Mouse (Mus musculus): Measurements from ENCODE around the gene Barx2.

DNA sequence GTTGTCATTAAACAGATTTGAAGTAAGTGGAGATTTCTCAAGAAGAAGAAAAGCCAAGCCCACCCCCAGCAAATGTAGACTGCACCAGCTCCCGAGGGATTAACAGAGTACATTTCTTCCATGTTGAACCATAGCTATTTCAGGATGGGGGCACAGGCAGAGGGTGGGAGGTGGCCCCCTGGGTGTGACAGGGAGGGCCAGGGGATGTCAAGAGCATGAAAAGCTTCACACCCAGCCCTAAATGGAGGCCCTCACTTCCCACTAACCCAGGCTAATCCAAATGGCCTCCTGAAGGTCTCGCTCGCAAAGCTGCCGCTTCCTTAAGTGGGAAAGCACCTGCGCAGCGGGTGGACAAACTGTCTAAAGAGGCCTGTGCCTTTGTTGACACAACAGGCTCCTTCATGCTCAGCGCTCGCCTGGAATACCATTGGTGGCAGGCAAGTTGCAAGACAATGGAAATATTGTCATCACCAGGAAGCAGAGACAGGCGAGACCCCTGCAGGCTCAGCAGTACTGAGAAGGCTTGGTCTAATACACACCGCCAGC lies 18.4 kb downstream of the Barx2 start:
- TF ChIP-seq CTCF (IDR thresholded peaks at IDR 0.05; ENCODE audit: control insufficient read depth, insufficient read depth, insufficient read length), result no peak
- no peak for TF ChIP-seq USF1 (IDR thresholded peaks at IDR 0.05; ENCODE audit: low read depth)
- TF ChIP-seq MYOG (IDR thresholded peaks at IDR 0.05; ENCODE audit: control insufficient read depth, extremely low read depth, insufficient read length), result no peak
- no peak for TF ChIP-seq CEBPB (IDR thresholded peaks at IDR 0.05; ENCODE audit: low read depth)
- TF ChIP-seq MAX (IDR thresholded peaks at IDR 0.05), result no peak
- TF ChIP-seq MYOD1 (IDR thresholded peaks at IDR 0.05; ENCODE audit: control insufficient read depth, insufficient read length, low read depth), result no peak

Measured in C2C12 (cell line).